In genomic region chr14:27341486-27341885, GRCm38 (mm10) we compare ENCODE assay signal across 14 mouse cellular contexts.
DNase-seq lines count a peak whose midpoint lies in the region; ATAC-seq and TF ChIP-seq lines count a peak whose summit lies in the region.
"Had no signal": no experiment of that assay in that cellular context is flagged by ENCODE, and none has a peak within 500 bp of the region (broad histone marks: within the 10 kb centered on the region; RNA-seq: fewer than 3 reads in every experiment).

No protein-coding gene starts in this region.

- no peak for TF ChIP-seq CTCF in spleen, adult 2 months (IDR thresholded peaks at IDR 0.05; ENCODE audit: extremely low read depth, insufficient read depth, insufficient read length, insufficient replicate concordance)

- no peak for TF ChIP-seq POLR2A in spleen, adult 2 months (IDR thresholded peaks at IDR 0.05; ENCODE audit: low read depth, low read length)

- DNase-seq in adrenal gland, postnatal 14 days: peak; percentile 24
- DNase-seq in adrenal gland, postnatal 25 days: no peak
- no peak for DNase-seq in spleen, adult 2 months (ENCODE audit: low read depth in 1 of 2, low spot score in 2 of 2)
- no peak for DNase-seq in spleen, postnatal 36 days (ENCODE audit: low spot score in 2 of 2)
- peak; percentile 43 for DNase-seq in thymus, postnatal 25 days
- DNase-seq in gastrocnemius, adult 18-20 months (ENCODE audit: low spot score): no peak
- DNase-seq in cerebellum, adult 18-20 months: no peak
- DNase-seq: B cell, adult 2 months; cerebellum, adult 11 months; kidney, postnatal 14 days; lung, postnatal 4 days had no signal

- H3K27ac ChIP-seq in spleen, adult 2 months (ENCODE audit: insufficient read depth, low read length): peak overlapping the region; percentile 39; the same call in 1 of the 2 replicates
- H3K27ac ChIP-seq: heart, embryonic 15.5 days had no signal

- peaks cover 28% of the 10 kb centered on the region for H3K4me1 ChIP-seq in spleen, adult 2 months (ENCODE audit: control insufficient read depth, insufficient read depth, insufficient read length)

- ATAC-seq in megakaryocyte, adult 5-6 weeks (ENCODE audit: poor library complexity, severe bottlenecking): peak; percentile 61
- ATAC-seq: forebrain, embryonic 16.5 days had no signal

- 26% methylated on average over 5 of the region's 5 CpGs for WGBS in spleen, adult 2 months

- no peak overlapping the region for H3K4me3 ChIP-seq in spleen, adult 2 months (ENCODE audit: extremely low read depth, insufficient read depth, insufficient read length)
- H3K4me3 ChIP-seq: heart, embryonic 15.5 days had no signal

- H3K36me3 ChIP-seq in spleen, adult 2 months (ENCODE audit: control insufficient read depth, insufficient read depth, low read length): peaks cover 1% of the 10 kb centered on the region; the same call in 1 of the 2 replicates
- H3K36me3 ChIP-seq: heart, embryonic 15.5 days had no signal

- no peaks in the 10 kb centered on the region for H3K27me3 ChIP-seq in spleen, adult 2 months (ENCODE audit: control insufficient read depth, insufficient read depth, low read length)
- H3K27me3 ChIP-seq: heart, embryonic 15.5 days had no signal

Comparison
In these comparisons a context has a peak if more than half of its experiments do, and no peak if none do; other contexts are left out.
1. DNase-seq: peak in adrenal gland, postnatal 14 days (single experiment) and thymus, postnatal 25 days (single experiment); none in adrenal gland, postnatal 25 days (single experiment), spleen, adult 2 months (0 of 2), spleen, postnatal 36 days (0 of 2), gastrocnemius, adult 18-20 months (single experiment) and cerebellum, adult 18-20 months (0 of 2).